Mouse (Mus musculus): ENCODE measurements around the gene Bpifc.

DNA sequence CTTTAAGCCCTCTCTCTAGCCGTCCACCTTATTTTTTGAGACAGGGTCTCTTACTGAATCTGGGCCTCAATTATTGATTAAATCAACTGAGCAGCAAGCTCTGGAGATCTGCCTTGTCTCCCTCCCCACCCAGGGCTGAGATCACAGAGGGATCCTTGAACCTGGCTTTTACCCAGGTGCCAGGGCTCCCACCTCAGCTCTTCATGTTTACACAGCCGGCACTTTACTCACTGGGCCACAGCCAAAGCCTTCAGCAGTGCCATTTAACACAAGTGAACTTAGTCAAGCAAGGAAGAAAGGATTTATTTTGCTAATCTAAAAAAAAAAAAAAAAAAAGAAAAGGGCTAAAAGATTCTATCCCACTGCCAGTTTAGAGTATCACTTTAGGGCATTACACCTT is 57.3 kb downstream of the Bpifc start:
- no peak for TF ChIP-seq POLR2A (IDR thresholded peaks at IDR 0.05; ENCODE audit: borderline replicate concordance, insufficient read depth, low read length)
- TF ChIP-seq CTCF (IDR thresholded peaks at IDR 0.05; ENCODE audit: borderline replicate concordance, insufficient read depth, low read depth, low read length), result no peak

Data from cerebellum, adult 2 months (tissue).